Mouse (Mus musculus): ENCODE measurements at regions not wholly inside any gene's neighbourhood (a gene's known extent, or its start where the extent isn't known, plus 50 kb on each side); places are given as distances from the start of the nearest gene placed in this dataset.
A peak's percentile ranks its signal among the peaks of the same experiment; 100 is the strongest.

- no peak for DNase-seq (ENCODE audit: low read depth, low spot score)
Observed at GRCm38 (mm10) chr14:120816529-120816928, 94.5 kb upstream of the Ipo5 start.

GRCm38 (mm10) chr14:120826187-120826586, 84.8 kb upstream of the Ipo5 start:
- DNase-seq (ENCODE audit: low read depth, low spot score), result no peak

- peak; percentile 98 for DNase-seq (ENCODE audit: low read depth, low spot score)
Observed at GRCm38 (mm10) chr14:120830389-120830835, 80.6 kb upstream of the Ipo5 start.

- DNase-seq (ENCODE audit: low read depth, low spot score), result no peak
Observed at GRCm38 (mm10) chr14:120831397-120831796, 79.6 kb upstream of the Ipo5 start.

- DNase-seq (ENCODE audit: low read depth, low spot score), result peak; percentile 98
Observed at GRCm38 (mm10) chr14:120831847-120832613, 79.0 kb upstream of the Ipo5 start.

GRCm38 (mm10) chr14:120834821-120835220, 76.2 kb upstream of the Ipo5 start:
- peak; percentile 75 for DNase-seq (ENCODE audit: low read depth, low spot score)

GRCm38 (mm10) chr14:120835758-120836157, 75.3 kb upstream of the Ipo5 start:
- no peak for DNase-seq (ENCODE audit: low read depth, low spot score)

- DNase-seq (ENCODE audit: low read depth, low spot score), result no peak
Observed at GRCm38 (mm10) chr14:120836535-120837316, 74.3 kb upstream of the Ipo5 start.

GRCm38 (mm10) chr14:120840900-120841299, 70.1 kb upstream of the Ipo5 start:
- DNase-seq (ENCODE audit: low read depth, low spot score), result peak; percentile 74

- DNase-seq (ENCODE audit: low read depth, low spot score), result no peak
Observed at GRCm38 (mm10) chr14:120841311-120841710, 69.7 kb upstream of the Ipo5 start.

GRCm38 (mm10) chr14:120845172-120845571, 65.9 kb upstream of the Ipo5 start:
- DNase-seq (ENCODE audit: low read depth, low spot score), result peak; percentile 52

- DNase-seq (ENCODE audit: low read depth, low spot score), result peak; percentile 68
Observed at GRCm38 (mm10) chr14:120846073-120846850, 64.8 kb upstream of the Ipo5 start.

GRCm38 (mm10) chr14:120847006-120847405, 64.0 kb upstream of the Ipo5 start:
- DNase-seq (ENCODE audit: low read depth, low spot score), result no peak

GRCm38 (mm10) chr14:120848083-120848951, 62.7 kb upstream of the Ipo5 start:
- DNase-seq (ENCODE audit: low read depth, low spot score), result no peak

- peak; percentile 51 for DNase-seq (ENCODE audit: low read depth, low spot score)
Observed at GRCm38 (mm10) chr14:120849159-120849558, 61.9 kb upstream of the Ipo5 start.

GRCm38 (mm10) chr14:120853643-120854042, 57.4 kb upstream of the Ipo5 start:
- no peak for DNase-seq (ENCODE audit: low read depth, low spot score)

- DNase-seq (ENCODE audit: low read depth, low spot score), result peak; percentile 32
Observed at GRCm38 (mm10) chr14:120854559-120854958, 56.5 kb upstream of the Ipo5 start.

GRCm38 (mm10) chr14:120855181-120855580, 55.8 kb upstream of the Ipo5 start:
- DNase-seq (ENCODE audit: low read depth, low spot score), result no peak
